Mouse (Mus musculus) liver, adult 2 months (tissue): ENCODE results near the gene Col23a1.

ENCODE experiments used
- CTCF ChIP-seq: fragments of 200-500 bp; IDR thresholded peaks from 2 replicates; pipeline ENCODE4 v1.5.1; 2011; ENCODE audit warnings: low read depth, low read length, control low read depth
- POLR2A ChIP-seq: fragments of 200-500 bp; IDR thresholded peaks from 2 replicates; pipeline ENCODE4 v1.6.1; 2011; ENCODE audit warnings: low read length, control low read depth; ENCODE audit not compliant: insufficient read depth; ENCODE audit errors: extremely low read depth

GRCm38 (mm10) chr11:51469341-51469831 is 179.7 kb downstream of the Col23a1 start:
- TF ChIP-seq CTCF: no peak
- no peak for TF ChIP-seq POLR2A
